Mouse (Mus musculus) layer of hippocampus, adult 9-11 months (tissue): ENCODE data around the gene Cmip.
A peak's percentile ranks its signal among the peaks of the same experiment; 100 is the strongest.

Experiments
- DNase-seq: peaks from one replicate; pipeline ENCODE4 v3.0.0; 2022

Gene Cmip

DNA sequence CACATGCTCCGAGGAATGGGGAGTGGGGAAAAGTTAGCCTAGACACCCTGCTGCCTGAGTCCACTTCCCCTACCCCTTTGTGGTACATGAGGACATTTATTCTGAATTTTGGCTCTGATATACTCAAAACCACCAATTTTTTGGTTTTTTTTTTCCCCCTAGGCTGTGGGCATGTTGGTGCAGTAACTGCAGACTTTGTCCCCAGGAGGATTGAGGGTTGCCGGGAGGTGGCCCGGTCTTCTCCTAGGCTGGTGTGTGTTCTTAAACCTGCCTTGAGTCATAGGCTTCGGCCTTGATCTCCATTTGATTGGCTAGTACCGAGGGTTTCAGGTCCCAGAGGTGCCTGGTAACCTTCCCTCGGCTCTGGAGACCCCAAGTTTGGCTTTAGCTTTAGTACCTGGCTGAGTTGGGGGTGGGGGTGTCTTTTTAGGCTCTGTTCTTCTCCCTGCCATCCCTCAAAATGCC is 1.7 kb downstream of the Cmip start:
- no peak for DNase-seq

DNA sequence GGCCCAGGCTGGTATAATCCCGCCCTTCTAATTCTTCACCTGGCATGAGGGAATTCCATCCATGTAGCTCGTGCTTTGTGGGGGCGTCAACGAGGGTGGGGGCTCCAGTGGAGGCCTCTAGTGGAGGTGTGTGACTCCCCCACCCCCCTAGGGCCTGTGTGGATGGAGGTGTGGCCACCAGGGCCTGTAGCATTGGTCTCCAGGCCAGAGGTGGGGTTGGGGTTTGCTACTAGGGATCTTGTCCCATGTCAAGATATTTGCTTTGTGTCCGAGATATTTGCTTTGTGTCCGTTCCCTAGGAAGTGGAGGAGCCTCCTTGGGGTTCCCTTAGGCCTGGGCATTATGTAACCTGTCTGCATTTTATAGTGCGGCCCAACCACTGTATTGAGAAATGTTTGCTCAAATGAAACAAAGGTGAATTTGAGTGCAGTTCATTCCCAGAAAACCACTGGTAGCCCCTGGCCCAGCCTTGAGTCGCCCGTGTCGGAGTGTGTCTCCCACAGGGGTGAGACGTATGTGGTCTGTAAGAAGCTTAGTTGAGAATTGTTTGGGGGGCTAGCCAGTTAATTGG is 2.7 kb downstream of the Cmip start:
- DNase-seq = no peak

DNA sequence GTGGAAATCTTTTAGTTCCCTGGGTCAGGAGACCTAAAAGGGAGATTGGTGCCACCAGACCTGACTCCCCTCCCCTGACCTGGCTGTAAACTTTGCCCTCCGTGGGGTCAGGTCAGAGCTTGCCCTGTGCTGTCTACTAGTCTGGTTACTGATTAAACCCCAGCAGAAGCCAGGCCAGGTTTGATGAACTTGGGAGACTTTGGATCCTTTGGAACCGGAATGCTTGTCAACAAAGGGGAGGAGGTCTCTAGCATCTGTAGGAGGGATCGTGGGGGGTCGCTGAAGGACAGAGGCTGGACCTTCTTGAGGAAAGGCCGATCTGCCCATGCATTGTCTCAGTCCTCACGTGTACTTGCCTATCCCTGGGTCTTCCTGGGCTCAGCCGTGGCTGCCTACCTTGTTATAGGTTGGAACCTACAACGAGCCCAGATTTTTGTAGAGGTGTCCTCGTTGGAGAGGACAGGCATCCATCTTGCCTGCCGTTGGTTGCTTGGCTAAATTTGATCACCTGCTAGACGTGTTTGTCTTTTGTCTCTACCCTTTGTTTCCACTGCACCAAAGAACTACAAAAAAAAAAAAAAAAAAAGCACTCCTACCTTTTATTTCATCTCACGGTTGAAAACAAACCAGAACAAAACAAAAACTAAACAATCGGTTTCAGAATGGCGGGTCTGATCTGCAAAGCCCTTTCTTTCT is 3.5 kb downstream of the Cmip start:
- DNase-seq = no peak

DNA sequence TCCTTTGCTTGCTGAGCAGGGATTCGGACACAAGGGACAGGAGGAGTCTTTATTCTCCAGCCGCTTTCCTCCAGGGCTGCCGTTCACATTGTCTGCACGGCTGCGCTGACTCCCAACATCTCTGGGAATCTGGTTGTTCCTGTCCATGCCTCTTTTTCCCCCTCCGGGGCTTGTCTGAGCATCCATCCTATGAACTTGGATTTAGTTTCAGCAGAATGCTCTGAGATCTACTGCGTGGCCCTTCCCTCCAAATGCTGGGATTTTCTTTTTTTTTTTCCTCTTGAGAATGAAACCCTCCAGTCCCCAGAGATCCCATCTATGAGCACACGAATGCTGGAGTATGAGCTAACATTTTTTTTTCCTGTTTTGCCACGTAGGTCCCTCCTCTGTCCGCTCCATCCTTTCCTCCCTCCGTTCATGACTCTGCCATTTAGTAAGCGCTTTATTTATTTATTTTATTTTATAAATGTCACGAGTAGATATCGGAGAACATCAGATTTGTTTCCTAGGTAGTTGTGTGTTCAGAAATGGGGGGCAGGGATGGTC is 4.1 kb downstream of the Cmip start:
- no peak for DNase-seq

DNA sequence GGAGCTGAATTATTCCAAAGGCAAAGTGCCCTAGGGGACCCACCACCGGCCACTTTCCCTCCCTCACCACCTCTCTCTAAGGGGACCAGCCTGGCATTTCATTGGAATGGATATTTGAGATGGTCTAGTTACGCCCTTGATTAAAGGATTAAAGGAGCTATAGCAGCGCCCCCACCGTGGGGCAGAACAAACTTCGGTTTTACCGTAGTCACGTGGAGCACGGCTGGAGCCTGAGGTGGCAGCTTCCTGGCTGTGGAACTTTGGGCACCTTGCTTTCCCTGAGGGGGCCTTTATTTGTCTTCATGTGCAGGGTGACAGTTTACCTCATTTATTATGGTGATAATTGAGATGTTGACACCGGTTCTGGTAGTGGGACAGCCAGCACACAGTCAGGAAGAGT is 4.8 kb downstream of the Cmip start:
- DNase-seq = no peak

DNA sequence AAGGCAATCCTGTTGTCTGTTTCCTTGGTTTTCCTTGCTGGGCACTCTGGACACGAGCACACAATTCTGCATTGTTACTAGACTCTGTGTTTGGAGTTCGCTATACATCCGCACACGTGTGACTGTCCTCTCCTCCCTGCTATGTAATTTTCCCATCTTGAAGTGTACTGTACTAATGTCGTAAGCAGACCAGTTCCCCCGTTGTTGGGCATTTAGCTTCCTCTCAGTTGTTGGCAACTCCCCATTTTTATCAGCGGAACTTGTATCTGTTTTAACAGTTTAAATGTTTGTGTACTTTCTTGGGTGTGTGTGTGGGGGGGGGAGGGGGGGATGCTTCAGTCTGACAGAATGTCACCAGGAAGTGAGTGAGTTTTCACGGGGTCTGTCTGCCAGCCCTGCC is 5.8 kb downstream of the Cmip start:
- DNase-seq = no peak

DNA sequence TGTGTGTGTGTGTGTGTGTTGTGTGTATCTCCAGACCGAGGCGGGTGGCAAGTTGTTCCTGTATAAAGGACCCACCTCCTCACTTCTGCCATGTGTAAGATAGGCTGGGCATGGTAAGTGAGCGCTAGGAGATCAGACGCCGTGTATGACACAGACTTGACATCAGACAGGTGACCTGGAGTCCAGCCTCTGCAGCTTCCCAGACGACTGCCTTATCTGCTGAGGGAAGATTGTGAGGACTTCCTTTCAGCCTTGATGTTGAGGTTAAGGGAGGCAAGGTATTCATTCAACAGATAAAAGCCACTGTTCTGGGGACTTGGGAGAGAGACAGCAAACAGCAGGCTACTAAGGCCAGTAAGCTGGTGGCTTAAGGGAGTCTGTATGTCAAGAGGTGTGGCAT is 6.6 kb downstream of the Cmip start:
- DNase-seq = no peak

DNA sequence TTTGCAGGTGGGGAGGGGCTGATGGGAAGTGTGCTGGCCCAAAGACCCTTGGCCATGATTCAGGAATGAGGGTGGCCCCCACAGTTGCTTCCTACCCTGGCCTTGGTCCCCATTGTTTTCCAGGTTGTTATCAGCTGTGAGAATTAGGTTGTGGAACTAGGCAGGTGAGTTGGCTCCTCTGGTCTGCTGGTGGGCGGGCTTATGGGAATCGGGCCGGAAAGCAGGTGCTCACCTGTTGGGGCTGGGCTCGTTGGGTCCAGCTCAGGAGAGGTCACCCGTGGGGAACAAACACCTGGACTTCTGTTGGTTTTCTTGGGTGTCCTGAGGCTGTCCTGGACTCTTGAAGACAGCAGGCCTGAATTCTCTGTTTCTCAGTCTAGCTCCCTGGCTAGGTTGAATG is 8.2 kb downstream of the Cmip start:
- no peak for DNase-seq

DNA sequence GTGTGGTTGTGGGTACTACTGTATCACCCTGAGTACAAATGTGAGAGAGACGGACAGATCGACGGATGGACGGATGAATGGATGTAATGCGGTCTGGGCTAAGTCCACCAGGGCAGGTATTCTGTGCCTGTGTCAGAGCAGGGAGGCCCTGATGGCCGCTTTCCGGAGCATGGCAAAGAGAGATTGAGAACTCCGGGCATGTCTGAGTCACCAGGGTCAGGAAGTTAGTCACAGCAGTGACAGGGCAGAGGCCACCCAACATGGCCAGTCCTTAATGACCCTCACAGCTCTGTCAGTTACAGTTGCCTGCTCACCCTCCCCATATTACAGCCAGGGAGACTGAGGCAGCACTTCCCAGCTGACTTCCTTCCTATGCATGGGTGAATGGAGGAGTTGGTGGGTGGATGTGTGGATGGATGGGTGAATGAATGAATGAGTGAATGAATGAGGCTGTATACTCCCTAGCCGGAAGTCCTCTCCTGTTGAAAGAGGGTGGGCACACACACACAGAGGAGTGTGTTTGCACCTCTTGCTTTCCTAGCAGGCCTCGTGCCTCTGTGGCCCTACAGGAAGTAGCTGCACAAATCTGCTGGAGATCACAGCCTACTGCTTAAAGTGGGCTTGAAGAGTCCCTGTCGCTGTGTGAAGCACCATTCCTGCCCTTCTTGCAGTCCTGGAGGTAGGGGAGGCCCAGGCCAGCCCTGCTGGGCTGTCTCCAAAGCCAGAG is 10.7 kb downstream of the Cmip start:
- no peak for DNase-seq

DNA sequence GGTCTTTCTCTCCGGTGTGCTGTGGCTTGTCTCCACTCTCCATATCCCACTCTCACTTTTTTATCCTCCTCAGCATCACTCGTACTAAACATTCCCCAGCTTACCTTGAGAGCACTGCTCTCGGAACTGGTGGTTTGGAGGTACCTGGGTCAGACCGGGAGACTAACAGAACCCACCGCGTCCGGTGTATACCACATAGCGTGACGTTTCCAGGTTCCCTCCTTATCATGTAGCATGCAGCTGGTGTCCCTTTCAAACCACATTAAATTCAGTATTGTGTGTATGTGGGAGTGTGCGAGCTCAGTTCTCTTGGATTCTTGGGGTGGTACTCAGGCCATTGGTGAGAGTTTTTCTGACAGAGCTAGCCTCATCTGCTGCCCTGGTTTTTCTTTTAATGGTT is 21.4 kb downstream of the Cmip start:
- DNase-seq = no peak

DNA sequence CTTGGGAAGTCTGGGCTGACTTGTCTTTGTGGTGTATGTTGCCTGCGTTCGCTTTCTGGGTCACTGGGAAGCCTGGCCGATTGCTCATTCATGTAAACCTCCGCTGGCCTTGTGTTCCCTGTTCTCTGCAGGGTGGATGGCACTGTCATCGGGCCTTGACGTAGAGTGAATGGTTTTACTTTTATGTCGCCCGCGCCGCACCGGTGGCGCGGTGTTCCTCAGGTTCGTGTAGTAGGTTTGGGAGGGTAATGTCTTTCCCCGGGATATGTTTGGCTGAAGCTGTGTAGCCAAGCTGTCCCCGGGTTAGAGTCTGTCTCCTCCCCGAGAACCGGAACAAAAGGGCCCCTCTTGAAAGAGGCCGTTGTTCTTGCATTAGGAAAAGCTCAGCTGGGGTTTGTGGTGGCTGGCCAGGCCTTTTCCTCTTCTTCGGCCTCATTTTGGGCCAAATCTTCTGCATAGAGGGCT is 21.8 kb downstream of the Cmip start:
- peak; percentile 59 for DNase-seq

DNA sequence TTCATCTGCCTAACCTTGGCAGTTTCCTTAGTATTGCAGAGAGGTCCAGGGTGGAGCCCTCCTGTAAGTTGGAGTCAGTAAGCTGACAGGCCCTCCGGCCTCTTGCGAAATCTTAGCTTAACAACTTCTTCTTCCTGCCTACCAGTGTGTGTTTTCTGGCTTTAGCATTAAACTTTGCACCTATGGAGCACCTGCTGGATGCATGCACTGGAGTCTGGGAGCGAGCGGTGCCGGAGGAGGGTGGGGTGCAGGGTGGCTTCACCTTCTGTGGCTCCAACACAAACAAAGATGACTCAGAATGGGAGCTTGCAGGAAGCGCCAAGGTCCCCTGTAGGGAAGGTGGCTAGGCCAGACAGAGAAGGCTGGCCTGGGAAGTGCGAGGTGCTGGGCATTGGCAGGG is 23.6 kb downstream of the Cmip start:
- DNase-seq = no peak

DNA sequence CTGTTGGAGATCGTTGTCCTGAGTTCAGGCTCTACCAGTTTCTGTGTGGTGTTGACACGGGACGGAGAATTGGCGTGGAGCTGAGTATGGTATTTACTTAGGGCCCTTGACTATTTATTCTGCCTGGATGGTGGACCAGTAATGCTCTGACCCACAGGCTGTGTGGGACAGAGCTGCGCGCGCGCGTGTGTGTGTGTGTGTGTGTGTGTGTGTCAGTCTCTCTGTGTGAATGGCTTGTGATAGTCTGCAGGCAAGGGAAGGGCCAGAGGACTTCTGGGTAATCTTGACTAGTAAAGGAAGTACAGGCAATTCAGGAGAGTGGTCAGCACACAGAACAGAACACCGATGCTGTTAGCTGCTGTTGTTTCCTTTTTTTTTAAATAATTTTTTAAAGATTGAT is 24.8 kb downstream of the Cmip start:
- DNase-seq = no peak

DNA sequence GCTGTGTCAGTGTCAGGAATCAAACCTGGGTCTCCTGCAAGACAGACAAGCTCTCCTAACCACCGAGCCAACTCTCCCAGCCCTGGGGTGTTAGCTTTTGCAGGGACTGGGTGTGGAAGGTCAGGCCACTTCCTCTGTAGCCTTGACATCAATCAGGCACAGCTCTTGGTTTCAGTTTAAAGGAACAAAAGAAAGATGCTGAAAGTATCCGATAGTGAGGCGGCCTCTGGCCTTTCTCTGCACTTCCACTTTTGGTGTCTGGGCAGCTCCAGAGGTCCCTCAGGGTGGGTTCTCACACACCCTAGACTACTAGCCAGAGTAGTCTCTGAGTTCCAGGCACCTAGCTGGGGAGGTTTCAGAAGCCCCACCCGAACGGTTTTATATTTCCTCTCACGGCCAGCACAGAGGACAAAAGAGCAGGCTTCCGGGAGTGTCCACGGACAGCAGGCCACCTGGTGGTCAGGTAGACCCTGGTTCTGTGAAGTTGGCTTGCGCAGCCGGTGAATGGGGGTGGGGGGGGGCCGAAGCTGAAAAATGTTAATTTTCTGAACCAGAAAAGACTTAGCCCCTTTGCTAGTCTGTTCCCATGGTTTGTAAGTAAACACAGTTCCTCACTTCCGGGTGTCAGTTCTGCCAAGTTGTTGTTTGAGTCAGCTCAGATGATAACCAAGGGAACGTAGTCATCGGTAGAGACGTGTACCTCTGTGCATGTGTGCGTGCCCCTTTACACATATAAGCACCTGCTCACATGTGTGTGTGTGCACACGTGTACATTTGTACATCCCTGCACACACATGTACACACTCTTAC is 25.5 kb downstream of the Cmip start:
- no peak for DNase-seq

DNA sequence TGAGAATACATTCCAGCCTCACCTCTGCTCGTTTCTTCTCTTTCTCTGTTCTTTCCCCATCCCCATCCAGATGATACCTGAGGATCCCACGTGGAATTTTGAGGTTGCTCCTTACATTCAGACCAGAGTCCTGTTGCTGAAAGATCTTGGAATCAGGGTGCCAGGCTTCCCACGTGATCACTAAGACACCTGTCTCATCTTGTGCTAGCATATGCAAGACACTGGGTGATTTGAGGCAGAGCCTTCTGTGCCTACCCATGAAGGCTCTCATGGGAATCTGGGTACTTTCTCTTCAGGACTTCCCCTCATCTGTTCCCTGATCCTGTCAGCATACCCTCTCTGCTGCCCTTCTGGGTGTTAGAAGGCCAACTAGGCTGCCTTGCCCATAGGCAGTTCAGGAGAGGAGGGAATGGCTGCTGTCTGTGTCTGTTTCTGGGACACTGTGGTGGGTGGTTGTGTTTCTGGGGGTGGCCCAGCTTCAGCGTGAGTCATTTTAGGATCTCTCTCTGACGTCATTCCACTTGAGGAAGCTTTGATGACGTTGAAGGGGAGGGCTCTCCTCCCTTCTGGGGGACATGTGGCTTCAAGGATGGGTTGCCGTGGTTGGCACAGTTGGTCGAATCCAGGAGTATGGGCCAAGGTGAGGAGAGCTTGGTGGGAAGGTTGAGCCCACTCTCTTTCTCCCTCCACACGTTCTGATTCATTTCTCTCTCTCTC is 28.1 kb downstream of the Cmip start:
- DNase-seq = no peak

DNA sequence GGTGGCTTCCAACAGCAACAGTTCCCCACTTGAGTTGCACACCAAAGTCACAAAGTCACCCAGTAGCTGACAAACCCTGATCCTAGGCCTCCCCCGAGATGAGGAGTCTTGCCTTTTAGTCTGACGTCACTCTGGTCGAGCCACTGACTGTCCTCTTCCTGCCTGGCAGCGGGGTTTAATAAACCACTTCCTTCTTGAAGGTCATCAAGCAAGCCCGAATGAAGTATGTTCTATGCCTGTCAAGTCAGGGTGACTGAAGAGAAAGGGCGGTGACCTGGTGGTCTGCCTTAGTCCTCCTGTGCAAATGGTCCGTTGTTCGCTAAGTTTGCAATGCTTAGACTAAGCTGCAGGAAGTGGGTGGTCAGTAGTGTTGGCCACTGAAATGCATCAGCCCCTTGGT is 31.1 kb downstream of the Cmip start:
- no peak for DNase-seq

DNA sequence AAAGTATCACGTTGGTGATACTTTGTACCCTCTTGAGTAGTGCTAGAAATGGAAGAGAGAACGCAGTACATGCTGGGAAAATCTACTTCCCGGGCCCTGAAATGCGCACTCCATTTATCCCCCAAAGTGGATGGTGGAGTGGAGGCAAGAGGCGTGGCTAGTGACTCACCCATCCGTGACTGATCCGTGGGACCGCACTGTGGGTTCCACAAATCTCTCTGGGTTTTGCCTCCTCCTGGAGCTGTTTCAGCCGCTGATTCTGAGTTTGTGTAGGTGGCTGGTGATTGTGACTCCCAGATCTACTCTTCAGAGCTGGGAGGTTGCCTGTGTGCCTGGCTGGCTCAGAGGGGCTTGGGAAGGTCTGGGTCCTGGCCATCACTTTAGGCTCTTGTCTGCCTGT is 32.2 kb downstream of the Cmip start:
- DNase-seq = peak; percentile 57

DNA sequence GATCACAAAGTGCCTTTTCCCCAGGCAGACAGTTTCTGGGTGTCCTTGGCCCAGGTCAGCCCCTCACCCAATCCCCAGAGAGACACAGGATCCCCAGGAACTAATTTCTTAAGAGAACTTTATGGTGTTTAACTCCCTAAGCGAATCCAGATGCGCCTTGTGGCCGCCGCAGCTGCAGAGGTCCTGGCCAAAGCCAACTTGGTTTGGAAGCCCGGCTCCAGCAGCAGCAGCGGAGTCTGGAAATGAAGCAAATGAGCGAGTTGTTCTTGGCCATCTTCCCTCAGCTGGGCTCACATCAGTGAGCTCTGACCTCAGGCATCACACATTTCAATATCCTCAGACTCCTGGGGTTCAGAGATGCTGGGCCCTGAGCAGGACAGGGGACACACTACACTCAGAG is 33.6 kb downstream of the Cmip start:
- DNase-seq = no peak

DNA sequence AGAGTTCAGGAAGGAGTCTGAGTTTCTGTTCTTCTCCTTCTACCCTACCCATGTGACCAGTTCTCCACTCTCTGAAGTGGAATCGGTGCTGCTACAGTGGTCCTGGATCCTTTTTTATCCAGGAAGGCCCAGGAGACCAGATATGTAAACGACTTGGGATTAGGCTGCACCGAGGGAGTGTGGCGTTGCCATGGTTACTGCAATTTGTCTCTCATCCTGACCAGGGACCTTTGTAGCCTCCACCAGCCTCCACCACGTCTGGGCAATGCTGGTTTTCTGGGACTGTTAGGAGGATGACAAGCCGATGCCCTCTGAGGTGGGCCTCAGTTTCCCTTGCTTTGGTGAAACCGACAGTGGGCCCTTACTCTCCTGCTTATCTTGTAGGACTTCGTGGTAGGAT is 35.4 kb downstream of the Cmip start:
- DNase-seq = no peak

DNA sequence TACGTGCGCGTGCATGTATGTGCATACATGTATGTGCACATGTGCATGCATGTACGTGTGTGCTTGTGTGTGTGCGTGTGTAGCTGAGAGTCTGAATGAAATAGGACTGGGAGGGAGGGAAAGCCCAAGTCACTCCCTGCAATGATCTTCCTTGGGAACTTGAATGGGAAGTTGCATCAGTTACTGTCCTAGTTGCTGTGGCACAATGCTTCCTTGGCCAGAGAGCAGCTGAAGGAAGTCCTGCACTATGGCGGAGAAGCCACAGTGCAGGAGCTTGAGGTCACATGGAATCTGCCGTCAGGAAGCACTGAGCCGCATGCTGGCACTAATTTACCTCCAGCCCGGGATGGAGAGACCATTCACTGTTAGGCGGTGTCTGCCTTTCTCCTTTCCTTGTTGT is 37.9 kb downstream of the Cmip start:
- DNase-seq = no peak

DNA sequence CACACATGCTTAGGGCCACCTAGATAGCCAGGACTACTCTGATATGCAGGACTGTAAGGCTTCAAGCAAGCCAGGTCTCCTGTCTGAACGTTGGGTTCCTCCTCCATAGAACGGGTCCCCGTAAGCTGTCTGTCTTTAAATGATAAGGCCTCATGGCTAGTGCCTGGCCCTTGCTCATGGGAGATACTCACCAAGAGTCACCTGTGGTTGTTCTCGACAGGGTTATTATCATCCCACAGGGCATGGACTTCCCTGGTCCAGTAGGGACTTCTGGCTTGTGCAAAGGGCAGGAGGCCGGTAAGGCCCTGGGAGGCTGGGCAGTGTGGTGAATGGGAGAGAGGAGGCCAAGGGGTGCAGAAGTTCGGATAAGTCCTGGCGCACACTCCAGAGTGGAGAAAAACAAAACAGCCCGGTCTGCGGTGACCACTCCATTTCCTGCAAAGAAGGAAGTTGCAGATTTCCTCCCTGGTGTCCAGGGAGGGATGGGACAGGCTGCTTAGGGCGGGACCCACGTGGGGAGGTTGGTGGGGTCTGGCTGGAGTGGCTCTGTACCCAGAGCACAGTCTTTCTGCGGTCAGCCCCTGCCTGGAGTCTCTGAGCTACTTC is 41.2 kb downstream of the Cmip start:
- DNase-seq = no peak

DNA sequence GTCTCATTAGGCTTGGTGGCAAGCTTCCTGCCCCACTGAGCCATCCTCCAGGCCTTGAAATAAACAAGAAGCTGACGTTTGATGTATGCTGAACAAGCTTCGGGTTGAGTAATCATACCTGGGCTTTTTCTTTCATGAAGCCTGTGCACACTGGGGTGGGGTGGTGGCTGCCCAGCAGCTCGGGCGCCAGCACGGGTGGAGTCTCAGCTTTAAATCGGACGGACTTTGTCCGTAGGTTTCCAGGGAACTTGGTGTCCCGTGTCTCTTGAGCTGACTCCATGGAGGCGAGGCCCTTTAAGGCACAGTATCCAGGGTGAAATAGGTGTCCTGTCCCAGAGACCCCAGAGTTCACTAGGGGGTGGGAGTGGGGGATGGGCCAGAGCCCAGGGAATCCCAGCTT is 42.3 kb downstream of the Cmip start:
- DNase-seq = no peak
